Mouse (Mus musculus) lung, postnatal 36 days (tissue): ENCODE data around the gene Pfkl.
"Not testable (repeated sequence)": the region's sequence is repeated elsewhere in the genome, so short reads cannot be mapped to it uniquely, and the experiment has no call there.

Experiments
- DNase-seq: peaks from one replicate; pipeline ENCODE4 v3.0.0; 2022; ENCODE audit warnings: mixed read lengths

Pfkl gene

GRCm38 (mm10) chr10:78011116-78011515 lies 1.2 kb upstream of the Pfkl start:
- not testable (repeated sequence) for DNase-seq

DNA sequence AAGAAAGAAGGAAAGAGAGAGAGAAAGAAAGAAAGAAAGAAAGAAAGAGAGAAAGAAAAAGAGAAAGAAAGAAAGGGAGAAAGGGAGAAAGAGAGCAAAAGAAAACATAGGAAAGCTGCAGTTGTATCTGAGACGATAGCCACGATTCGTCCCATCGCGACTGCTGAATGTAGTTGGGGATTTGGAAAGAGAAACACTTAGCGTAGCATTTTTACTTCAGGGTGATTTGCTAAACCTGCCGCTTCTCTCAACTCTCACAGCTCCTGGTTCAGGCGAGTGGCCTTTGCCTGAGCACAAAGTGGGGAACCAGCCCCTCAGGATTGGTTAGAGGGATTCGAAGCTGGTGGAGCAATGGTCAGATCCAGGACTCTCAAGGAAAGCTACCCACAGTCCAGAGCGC lies 452 bp upstream of the Pfkl start:
- DNase-seq: no peak

DNA sequence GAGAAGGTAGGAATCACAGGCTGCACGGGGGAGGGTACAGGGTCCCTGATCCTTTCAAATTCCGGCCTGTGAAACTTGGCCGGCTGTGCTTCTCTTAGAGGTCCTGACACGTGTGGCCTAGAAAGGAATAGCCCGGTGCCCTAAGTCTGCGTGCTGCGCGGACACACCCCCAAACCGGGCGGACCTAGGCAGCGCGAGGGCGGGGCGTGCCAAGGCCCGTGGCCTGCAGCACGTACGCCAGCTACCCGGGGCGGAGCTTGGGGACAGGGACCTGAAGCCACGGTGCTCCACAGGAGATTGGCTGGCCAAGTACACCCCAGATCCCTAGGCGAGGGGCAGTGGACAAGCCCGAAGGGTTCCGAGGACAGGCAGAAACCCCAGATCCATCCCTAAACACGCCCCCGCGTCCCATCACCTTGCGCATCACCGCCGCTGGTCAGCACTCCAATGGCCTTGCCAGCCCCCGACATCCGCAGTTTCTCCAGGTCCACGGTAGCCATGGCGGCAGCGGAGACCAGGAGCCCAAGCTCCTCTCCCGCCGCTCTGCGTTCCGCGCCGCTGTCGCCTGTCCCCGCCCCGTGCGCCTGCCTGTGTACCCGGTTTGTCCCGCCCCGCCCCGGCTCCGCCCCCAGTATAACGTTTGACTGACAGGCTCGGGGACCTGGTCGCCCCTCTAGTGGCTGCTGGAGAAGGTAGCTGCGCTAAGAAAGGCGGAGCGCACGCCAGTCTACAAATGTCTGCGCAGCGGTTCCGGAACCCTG lies 519 bp downstream of the Pfkl start:
- DNase-seq: peak; percentile 99

DNA sequence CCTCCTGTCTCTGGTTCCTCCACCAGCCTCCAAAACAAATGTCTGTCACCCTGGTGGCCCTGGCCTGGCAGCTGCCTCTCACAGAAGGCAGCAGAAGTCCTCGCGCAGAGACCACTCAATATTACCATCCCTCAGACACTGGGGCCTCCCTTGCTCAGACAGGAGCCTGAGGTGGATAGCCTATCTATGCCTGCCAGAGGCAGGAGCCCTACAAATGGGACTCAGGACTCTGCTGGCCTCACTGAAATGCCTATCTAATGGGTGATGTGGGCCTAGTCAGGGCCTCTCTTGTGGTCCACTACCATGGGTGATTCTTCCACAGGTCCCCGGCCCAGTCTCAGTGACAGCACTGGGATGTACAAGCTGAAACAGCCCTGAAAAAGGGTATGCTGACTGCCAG lies 1.7 kb downstream of the Pfkl start:
- no peak for DNase-seq

DNA sequence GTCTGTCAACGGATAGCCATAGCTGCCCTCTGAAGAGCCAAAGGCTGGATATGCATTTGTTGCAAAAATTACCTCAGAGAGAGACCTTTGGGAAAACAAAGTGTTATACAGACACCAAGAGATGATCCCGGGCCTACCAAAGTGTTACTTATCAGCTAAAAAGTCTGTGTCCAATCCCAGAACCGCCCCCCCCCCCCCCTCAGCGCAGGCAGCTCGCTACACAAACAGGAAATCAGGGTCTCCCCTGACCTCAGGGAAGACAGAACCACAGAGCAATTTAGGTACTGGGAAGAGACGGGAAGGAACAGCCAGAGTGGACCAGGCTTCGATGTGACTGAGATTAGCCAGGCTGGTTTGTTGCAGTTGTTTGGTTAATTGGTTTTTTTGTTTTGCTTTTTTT lies 2.7 kb downstream of the Pfkl start:
- no peak for DNase-seq

DNA sequence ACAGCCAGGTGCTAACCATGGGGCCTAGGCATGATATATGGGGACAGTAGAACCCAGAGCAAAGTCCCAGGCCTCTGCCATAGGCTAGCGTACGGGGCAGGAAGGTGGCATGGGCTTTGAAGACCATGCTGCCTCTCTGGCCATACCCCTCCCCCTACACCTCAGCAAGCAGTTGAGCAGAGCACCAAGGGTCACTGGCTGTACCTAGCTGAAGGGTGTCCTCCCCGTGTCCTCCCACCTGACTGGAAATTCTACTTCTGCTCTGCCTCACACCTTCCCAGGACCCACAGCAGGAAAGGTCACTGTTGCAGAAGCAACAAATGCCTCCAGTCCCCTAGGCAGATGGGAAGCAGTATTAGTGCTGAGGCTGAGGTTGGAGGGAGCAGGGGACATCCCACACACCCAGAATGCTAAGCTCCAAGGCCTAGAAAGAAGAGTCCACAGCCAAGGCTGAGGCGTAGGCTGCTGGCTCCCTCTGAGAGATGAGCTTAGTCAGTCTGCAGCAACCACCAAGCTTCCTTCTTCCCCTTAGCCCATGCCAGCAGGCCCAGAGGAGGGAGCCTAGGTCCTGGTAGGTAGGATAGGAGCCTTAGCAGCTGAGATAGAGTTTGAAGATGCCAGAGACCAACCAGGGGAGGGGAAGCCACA lies 4.0 kb downstream of the Pfkl start:
- no peak for DNase-seq

GRCm38 (mm10) chr10:78004479-78005100 lies 5.3 kb downstream of the Pfkl start:
- no peak for DNase-seq

DNA sequence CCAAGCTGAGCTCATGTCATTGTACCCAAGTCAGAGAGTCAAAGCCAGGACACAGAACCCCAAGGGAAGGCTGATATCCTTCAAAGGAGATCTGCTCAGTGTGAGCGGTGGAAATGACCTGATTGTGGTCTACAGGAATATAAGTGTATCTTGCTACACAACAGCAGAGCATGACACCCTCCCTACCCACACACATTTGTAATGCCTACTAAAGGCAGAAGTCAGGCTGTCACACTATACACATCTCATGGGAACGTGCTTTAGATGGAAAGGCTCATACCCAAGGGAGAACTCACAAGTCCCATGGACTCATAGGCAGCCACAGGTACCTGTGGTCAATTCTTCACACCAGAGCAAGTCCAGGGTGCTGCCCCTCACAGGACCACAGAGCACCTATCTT lies 7.6 kb downstream of the Pfkl start:
- no peak for DNase-seq

- DNase-seq: peak; percentile 37
Observed at GRCm38 (mm10) chr10:78001796-78002195, 8.1 kb downstream of the Pfkl start.

GRCm38 (mm10) chr10:78000200-78000599 lies 9.7 kb downstream of the Pfkl start:
- DNase-seq: no peak

DNA sequence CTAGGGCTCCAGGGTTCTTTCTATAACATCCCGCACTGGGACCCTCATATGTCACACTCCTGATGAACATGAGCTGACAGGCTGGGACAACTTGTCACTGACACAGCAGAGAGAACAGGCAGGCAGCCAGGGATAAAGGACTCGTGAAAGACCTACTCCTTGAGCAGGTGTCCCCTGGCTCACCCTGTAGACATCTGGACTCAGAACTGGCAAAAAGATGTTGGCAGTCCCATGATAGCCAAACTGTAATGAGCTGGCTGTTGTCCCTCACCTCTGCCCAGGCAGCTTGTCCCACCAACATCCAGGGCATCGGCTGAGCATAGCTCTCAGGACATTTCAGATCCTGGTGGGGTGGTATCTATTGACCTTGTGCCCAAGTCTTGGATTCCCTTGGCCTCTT lies 14.2 kb downstream of the Pfkl start:
- no peak for DNase-seq

GRCm38 (mm10) chr10:77985775-77986174 lies 24.1 kb downstream of the Pfkl start:
- no peak for DNase-seq

- DNase-seq: peak; percentile 80
Observed at GRCm38 (mm10) chr10:77984660-77985059, 25.2 kb downstream of the Pfkl start.

DNA sequence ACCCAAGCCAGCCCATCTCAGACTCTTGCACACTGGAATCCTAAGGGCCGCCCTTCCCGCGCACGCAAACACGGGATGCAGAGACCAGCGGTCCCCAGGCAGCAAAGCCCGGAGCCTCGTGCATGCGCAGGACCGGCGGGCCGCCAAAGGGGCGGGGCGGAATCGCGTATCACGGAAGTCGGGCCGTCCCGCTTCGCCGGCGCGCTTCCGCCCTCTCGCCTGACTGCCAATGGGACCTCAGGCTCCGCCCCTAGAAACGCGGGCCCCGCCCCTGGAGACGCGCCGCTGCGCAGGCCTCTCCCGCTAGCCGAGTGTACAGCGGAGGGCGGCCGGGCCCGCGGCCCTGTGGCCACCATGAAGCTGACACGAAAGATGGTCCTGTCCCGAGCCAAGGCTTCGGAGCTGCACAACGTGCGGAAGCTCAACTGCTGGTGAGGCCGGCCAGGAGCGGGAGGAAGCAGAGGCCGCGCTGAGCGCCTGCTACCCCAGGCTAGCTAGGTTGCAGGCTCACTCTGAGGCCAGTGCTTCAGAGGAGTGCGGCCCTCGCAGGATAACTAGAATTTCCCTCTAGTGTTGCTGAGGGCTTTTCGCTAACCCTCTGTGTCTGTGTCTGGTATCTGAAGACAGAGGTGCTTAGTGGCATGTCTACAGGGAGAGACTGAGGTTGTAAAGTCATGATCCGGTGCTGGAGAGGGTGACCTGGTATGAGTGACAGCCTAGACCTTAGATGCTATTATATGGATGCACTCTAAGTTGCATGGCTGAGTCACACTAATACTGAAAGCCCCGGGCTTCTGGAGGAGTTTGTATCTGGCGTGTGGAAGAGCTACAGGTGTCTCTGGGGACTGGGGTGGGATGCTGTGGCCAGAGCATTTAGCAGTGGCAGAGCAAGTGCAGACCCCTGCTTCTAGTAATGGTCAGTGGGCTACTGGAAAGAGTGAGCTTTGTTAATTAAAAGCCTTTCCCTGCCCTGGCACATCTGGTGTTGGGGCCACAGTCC lies 31.2 kb downstream of the Pfkl start, which contains the start of gene 1810043G02Rik:
Gene 1810043G02Rik (plus strand): TSS at position 174 of the 1,000 bp plus-strand sequence.
- peak; percentile 100 for DNase-seq

DNA sequence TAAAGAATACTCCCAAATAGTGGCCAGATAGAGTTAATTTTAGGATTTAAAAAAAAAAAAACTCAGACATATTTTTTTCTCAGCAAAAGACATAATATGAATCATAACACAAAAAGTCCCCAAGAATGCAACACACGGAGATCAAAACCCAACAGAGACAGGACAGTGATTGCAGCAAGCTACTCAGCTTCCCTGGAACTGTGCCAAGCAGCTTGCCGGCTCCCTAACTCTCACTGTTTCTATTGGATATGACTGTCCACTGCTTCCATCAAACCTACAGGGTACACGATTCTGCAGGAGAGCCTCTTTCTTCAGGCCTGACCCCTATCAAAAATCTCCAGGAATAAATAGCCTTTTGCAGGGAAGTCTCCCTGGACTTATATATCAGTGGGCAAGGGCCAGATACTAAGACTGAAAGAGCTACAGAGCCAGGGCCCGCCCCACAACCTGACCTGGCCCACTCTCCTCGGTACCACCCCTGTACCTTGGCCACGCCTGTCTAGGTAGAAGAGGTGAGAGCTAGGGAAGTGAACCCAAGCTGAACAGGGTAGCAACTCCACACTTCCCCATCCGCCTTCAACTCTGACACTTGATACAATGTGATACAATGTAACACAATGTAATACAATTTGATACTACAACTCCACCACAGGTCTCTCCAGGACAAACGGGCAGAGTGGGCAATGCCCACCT lies 33.3 kb downstream of the Pfkl start:
- DNase-seq: no peak

DNA sequence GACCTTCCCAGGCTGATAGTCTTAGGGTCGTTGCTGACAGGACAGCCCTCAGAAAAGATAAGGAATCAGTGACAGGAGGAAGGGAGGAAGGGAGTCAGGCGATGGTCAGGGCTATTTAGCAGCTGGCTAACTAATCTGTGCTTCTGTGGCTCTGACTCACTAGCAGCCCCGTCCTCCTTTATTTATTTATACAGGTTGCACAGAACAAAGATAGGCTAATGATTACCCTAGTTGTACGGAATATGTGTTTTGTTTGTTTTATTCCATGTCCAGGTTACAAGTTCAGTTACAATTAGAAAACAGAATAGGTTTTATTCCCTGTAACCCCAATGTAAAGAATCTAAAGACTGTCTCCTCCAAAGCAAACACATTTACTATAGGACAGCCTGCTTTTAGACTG lies 34.2 kb downstream of the Pfkl start:
- no peak for DNase-seq

DNA sequence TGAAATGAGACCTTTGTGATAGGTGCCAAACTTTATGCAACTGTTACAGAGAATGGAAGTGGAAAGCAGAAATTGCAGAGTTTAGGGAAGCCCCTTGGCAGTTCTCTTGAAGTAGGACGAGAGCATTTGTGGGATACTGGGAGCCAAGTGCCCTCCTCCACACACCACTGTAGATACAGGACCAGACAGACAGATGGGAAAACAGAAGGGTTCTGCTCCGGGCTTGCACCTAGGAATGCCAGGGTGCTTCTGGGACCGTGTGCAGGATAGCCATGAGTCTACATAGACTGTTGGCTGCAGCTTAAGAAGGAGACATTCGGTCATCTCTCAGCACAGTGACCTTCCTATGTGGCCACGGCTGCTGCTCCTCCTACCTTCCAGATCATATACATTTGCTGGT lies 35.1 kb downstream of the Pfkl start:
- no peak for DNase-seq

GRCm38 (mm10) chr10:77974323-77974722 lies 35.6 kb downstream of the Pfkl start:
- no peak for DNase-seq

DNA sequence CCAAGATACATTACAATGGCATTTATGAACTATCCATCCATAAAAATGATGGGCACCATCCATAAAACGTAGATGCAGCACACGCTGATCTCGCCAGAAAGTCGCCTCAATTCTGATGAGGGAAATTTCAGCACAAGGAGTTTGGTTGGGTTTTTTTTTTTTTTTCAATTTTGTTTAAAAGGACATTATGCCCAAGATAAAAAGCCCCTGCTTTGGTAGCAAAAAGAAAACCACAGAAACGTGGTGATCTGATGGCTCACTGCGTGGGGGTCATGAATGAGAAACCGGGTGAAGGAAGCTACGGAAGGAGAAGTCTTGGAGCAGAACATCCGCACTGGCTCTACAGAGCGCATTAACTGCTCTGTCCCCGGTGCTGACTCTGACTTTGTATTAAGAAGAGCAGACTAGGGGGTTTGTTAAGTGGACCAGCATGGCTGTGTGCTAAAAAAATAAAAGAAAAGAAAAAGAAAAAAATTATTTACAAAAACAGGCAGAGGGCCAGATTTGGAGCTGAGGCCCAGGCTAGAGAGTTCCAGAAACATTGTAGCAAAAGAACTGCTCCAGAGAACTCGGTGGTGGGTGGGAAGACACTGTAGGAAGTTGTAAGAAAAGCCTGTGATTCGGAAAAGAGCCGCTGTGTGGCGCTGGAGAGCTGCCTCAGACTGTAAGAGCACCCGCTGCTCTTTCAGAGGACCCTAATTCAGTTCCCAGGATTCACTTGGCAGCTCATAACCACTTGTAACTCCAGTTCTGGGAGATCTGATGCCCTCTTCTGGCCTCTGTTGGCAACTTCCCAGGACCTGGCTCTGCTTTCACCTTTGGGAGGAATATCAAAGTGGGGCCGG lies 38.0 kb downstream of the Pfkl start:
- DNase-seq: peak; percentile 46

- DNase-seq: peak; percentile 70
Observed at GRCm38 (mm10) chr10:77971191-77971590, 38.7 kb downstream of the Pfkl start.

DNA sequence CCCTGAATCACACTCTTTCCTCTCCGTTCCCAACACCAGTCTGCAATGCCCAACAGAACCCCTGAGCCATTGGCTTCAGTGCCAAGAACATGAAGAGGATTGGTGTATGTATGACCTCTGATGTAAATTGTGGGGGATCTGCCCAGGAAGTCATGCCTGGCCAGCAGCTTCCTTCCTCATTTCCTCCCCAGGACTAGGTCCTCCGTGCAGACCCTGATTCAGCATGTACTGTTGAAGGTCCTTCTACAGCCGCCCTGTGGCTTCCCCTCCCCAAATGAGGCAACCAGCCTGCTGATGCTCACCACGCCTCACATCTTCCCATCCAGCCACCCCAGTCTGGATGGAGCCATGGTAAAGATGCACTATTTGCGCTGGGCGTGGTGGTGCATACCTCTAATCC lies 39.4 kb downstream of the Pfkl start, which contains the start of gene Trpm2:
Gene Trpm2 (minus strand): TSS at position 83 of the 400 bp plus-strand sequence.
- peak; percentile 61 for DNase-seq
